In the genomic region with DNA sequence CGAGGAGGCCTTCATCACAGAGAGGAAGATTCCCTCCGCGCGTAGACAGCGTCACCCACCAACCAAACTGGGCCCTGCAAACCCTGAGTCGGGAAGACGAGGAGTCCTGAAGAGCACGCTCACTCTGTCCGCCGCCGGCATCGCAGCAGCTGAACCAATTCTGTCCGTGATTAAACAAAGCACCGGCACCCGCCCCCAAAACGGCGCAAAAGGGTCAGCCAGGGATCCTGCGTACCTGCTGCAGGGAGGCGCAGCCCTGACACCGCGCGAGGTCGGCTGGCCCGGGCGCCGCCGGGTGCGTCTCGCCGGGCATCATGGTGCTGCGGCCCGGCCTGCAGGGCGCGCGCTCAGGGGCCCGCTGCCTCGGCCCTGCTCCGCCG, we compare ENCODE assay signal across 7 mouse cellular contexts. TPM values are rescaled to one million over a fixed set of nuclear protein-coding genes. Genes with fewer than 3 reads are reported as not detected.
A peak's percentile ranks its signal among the peaks of the same experiment; 100 is the strongest.
DNase-seq lines count a peak whose midpoint lies in the region; ATAC-seq lines count a peak whose summit lies in the region.

TSS of gene Ice1 (minus strand) at position 353 of the 380 bp plus-strand sequence.

- H3K9me3 ChIP-seq in midbrain, embryonic 11.5 days (ENCODE audit: control insufficient read depth, low read length) = no peaks in the 10 kb centered on the region

- ATAC-seq in common myeloid progenitor, adult 5-6 weeks (replicated peaks; ENCODE audit: low read depth, poor library complexity, severe bottlenecking) = peak; percentile 17; the same call in 1 of the 2 replicates
- ATAC-seq in midbrain, embryonic 11.5 days (ENCODE audit: low FRiP score) = peak; percentile 59

- peaks cover 11% of the 10 kb centered on the region for H3K4me1 ChIP-seq in midbrain, embryonic 11.5 days (ENCODE audit: control insufficient read depth, insufficient read depth, low read length)

- no peaks in the 10 kb centered on the region for H3K36me3 ChIP-seq in midbrain, embryonic 11.5 days (ENCODE audit: control insufficient read depth, insufficient read depth, low read length)

- H3K27me3 ChIP-seq in midbrain, embryonic 11.5 days (ENCODE audit: control insufficient read depth, insufficient read depth, low read length) = no peaks in the 10 kb centered on the region

- H3K9ac ChIP-seq in midbrain, embryonic 11.5 days (ENCODE audit: low read length) = peak within 1 kb of the TSS; percentile 82

- H3K4me3 ChIP-seq in midbrain, embryonic 11.5 days (ENCODE audit: low read depth, low read length) = peak within 1 kb of the TSS; percentile 84

- H3K4me2 ChIP-seq in midbrain, embryonic 11.5 days = peak within 1 kb of the TSS; percentile 72

- DNase-seq in urinary bladder, adult 2 months (ENCODE audit: low spot score) = no peak
- no peak for DNase-seq in urinary bladder, postnatal 10 days (ENCODE audit: low spot score)
- no peak for DNase-seq in gonadal fat pad, adult 2 months (ENCODE audit: low read depth)
- no peak for DNase-seq in layer of hippocampus, postnatal 14 days (ENCODE audit: low spot score in 2 of 2)
- DNase-seq in midbrain, embryonic 11.5 days (ENCODE audit: low spot score, missing footprints) = peak; percentile 96
- DNase-seq in cerebellum, postnatal 10 days = no peak

- 1% methylated on average over 37 of the region's 39 CpGs for WGBS in midbrain, embryonic 11.5 days

- peak within 1 kb of the TSS; percentile 73 for H3K27ac ChIP-seq in midbrain, embryonic 11.5 days (ENCODE audit: low read depth, low read length)

RNA-seq across cellular contexts. Expression of gene Ice1, which starts in this region (rescaled TPM):
- 33.4 and 35.4 TPM in 2 replicates for polyA plus RNA-seq in urinary bladder, adult 2 months (2012; rRNA removed)
- 32.3 and 36.6 TPM in 2 replicates for total RNA-seq in common myeloid progenitor, adult 5-6 weeks (2017)
- polyA plus RNA-seq in gonadal fat pad, adult 2 months (2012; rRNA removed) = 22.5 and 24.2 TPM in 2 replicates
- total RNA-seq in layer of hippocampus, postnatal 14 days (2021) = 10 to 100 TPM; 60.6 to 67.0 TPM
- 28.4 and 28.9 TPM in 2 replicates for polyA plus RNA-seq in midbrain, embryonic 11.5 days (2014; fragmentation: Nextera tagmentation; extraction: Ambion mirVana)
